Mouse (Mus musculus) G1E (cell line): ENCODE measurements around the gene Tmco1.

ENCODE experiments used
- CTCF ChIP-seq: IDR thresholded peaks from 2 replicates; pipeline ENCODE4 v1.5.1; 2012; ENCODE audit warnings: low read depth, low read length, inconsistent platforms, mixed read lengths
- GATA1 ChIP-seq: IDR thresholded peaks from 2 replicates; pipeline ENCODE4 v1.6.1; 2012; ENCODE audit warnings: borderline replicate concordance, low read length, inconsistent platforms, mixed read lengths
- GATA2 ChIP-seq: IDR thresholded peaks from 2 replicates; pipeline ENCODE4 v1.6.1; 2012; ENCODE audit warnings: low read depth, low read length, inconsistent platforms, borderline replicate concordance
- TAL1 ChIP-seq: conservative IDR thresholded peaks from 2 replicates; pipeline ENCODE4 v1.6.1; 2012; ENCODE audit warnings: low read depth, low read length, inconsistent platforms, mixed read lengths

DNA sequence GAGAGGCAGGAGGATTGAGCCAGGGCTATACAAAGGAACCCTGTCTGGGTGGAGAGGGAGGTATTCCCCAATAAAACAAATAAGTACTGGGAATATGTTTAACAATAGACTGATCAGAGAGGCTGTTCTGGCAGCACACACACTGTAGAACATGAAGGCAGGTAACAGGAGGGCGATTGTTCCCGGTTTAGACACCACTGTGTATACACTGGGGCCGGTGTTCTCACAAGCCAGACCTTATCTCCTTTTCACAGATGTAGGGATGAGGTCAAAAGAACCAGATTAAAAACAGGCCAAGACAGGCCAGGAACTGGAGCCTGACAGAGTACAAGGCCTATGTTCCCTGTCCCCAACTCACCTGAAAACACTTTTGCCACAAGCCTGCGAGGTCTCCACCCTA is 36.9 kb upstream of the Tmco1 start:
- peak; percentile 86 for TF ChIP-seq TAL1
- no peak for TF ChIP-seq CTCF
- no peak for TF ChIP-seq GATA1
- no peak for TF ChIP-seq GATA2
